Mouse (Mus musculus) left cerebral cortex, adult 11 months (tissue): ENCODE measurements around the gene Tapbp.

Experiments used
- DNase-seq: peaks from one replicate; pipeline ENCODE4 v3.0.0; 2022; ENCODE audit warnings: low spot score

Tapbp gene

DNA sequence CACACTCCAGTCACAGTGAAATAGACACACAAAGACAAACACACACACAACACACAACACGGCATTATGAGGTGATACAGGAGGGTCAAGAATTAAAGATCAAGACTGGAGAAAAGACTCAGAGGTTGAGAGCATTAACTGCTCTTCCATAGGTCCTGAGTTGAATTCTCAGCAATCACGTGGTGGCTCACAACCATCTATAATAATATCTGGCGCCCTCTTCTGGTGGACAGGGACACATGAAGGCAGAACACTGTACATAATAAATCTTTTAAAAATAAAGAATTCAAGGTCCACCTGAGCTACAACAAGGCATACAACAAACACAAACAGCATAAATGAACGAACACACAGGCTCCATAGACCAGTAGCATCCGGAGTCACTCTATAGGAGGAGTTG, 53.2 kb downstream of the Tapbp start:
- DNase-seq, result no peak

DNA sequence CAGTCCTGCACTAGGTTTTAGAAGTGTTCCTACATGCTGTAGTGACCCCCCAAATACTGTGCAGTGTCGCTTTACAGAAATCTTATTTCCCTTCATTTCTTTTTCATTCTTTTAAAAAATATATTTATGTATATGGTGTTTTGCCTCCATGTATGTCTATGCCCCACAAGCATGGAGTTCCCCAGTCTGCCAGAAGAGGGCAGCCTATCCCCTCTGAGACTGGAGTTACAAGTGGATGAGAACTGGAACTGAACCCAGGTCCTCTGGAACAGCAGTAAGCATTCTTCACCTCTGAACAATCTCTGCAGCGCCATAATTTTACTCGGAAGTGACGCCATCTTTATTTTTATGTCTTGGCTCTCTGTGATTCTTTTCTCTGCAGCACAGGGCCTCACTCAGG, 53.7 kb downstream of the Tapbp start:
- DNase-seq, result no peak

GRCm38 (mm10) chr17:33972691-33973090, 57.0 kb downstream of the Tapbp start:
- DNase-seq, result no peak

GRCm38 (mm10) chr17:33973572-33973971, 57.9 kb downstream of the Tapbp start:
- no peak for DNase-seq

DNA sequence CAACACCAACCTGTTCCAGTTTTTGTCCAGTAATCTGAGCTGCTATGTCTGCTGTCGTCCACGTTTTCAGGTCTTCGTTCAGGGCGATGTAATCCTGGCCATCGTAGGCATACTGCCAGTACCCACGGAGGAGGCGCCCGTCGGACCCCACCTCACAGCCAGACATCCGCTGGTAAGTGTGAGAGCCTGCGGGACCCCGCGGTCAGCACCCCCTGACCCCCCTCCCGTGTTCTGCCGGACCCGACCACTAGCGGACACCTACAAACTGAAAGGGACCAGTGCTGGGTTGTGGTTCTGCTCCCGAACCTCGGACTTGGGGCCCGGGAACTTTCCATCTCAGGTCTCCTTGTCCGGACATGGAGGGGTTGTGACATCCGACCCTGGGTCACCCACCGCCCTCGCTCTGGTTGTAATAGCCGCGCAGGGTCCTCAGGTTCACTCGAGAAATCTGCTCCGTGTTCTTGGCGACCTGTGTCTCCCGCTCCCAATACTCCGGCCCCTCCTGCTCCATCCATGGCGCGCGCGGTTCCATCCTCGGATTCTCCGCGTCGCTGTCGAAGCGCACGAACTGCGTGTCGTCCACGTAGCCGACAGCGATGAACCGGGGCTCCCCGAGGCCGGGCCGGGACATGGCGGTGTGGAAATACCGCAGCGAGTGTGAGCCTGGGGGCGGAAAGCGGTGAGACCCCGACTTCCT, 62.3 kb downstream of the Tapbp start:
- no peak for DNase-seq

- DNase-seq, result no peak
Observed at GRCm38 (mm10) chr17:33978631-33979031, 62.9 kb downstream of the Tapbp start.
